Mouse (Mus musculus) layer of hippocampus, adult 2 months (tissue): ENCODE data around the gene Cox11. TPM values are rescaled to one million over a fixed set of nuclear protein-coding genes. Genes with fewer than 3 reads are reported as not detected.

Experiments used
- DNase-seq, 2 experiments: peaks; one replicate each; pipeline ENCODE4 v3.0.0; 2022; ENCODE audit warnings: low spot score in 2 of 2
- H3K27ac ChIP-seq: fragments of 200-600 bp; 2 replicates; pipeline ENCODE4 v1.8.1; 2022
- H3K4me3 ChIP-seq: fragments of 200-600 bp; 2 replicates; pipeline ENCODE4 v1.8.1; 2022; ENCODE audit warnings: mild to moderate bottlenecking
- CTCF ChIP-seq: fragments of 200-600 bp; conservative IDR thresholded peaks from 2 replicates; pipeline ENCODE4 v1.8.1; 2022; ENCODE audit warnings: antibody characterized with exemption, mild to moderate bottlenecking, moderate library complexity
- total RNA-seq, 2 experiments: library from RNA; stranded (reverse); gene quantifications; 2 replicates each; pipeline ENCODE4 v1.2.3; 2021

The Cox11 gene
- total RNA-seq, 2 experiments from 2014 or later = 23.3 to 26.0 TPM

DNA sequence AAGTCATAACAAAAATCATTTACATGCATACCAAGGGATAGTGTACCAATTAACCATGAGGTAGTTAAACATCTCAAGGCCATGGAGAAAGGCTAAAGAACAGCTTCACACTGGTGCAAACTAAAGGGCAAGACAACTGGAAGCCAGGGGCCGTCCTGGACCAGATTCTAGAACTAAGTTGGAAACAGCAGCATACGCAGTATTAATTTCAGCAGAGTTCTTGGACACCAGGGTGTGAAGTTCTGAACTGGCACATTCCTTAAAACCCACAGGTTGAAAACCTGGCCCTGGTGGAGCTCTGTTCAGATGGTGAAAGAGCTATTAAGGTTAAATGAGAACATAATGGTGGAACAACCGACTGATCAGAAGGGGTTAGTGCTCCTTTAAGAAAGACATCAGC lies 3.3 kb upstream of the Cox11 start:
- no peak for DNase-seq
- H3K4me3 ChIP-seq = no peak overlapping the region
- H3K27ac ChIP-seq = no peak overlapping the region
- TF ChIP-seq CTCF = no peak

DNA sequence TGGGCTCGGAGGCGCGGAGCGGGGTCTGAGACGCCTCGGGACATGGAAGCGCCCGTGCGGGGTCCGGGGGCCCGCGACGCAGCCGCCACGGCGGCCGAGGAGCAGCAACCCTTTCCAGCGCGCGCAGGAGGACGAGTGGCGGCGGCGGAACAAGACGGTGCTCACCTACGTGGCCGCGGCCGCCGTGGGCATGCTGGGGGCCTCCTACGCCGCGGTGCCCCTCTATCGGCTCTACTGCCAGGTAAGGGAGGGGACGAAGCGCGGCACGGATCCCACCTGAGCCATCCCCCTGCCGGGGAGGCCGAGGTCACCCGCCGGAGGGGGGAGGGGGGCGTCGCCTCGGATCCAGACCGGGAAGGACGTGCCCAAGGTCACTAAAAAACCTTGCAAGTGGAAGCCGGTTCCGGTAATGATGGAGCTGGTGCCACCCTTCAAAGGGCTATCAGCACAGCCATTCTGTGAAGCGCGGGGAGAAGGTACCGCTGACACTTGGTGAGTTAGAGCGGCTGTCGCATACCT lies 398 bp downstream of the Cox11 start:
- no peak for TF ChIP-seq CTCF
- no peak for DNase-seq
- Histone ChIP-seq H3K27ac (peak overlapping the region; percentile 92), H3K4me3 (peak overlapping the region; percentile 94)

DNA sequence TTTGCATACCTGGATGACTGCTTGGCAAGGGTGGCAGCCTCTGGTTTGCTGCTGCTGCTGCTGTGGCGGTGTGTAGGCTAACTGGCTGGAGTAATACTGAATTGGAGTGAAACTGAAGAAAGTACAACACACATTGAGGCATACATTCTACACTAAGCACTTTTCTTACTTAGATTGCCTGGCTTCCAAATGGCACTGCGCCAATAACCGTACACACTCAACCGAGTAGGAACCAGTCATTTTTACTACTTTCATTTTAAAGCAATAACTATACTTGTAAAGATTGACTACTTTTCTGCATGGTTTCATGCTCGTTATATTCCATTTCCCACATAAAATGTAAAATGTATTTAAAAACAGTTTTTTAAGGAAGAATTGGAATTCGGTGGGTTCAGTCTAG lies 11.8 kb downstream of the Cox11 start:
- TF ChIP-seq CTCF = no peak
- DNase-seq = no peak

DNA sequence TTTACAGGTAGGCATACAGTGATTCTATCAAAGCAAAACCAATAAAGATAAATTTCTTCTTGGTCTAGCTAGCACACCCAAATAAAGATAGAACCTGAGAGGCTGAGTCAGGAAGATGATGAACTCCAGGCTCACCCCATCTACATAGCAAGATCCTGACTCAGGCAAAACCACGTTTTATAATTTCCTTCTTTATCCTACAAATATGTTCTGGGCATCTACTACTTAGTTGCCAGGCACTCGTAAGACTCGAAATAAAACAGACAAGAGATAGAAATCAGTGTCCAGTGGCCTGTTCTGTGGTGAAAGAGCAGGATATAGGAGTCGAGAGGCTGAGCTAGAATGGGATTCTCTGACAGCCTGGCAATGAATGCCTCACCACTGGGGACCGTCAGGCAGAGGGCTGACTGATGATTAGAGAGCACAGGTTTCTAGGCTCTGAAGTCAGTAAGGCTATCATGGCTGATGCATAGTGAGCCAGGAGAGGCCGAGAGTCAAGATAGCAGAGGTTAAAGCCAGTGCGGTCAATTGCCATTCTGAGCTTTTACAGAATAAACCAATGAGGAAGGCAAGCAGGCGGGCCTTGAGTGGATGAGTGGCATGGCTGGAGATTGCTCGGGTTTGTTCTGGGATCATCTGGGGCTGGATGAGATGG lies 12.4 kb downstream of the Cox11 start:
- DNase-seq = no peak
- H3K4me3 ChIP-seq = no peak overlapping the region
- TF ChIP-seq CTCF = no peak
- no peak overlapping the region for H3K27ac ChIP-seq

More for the DNA sequence above, 11.8 kb downstream of the Cox11 start:
- Histone ChIP-seq H3K4me3 (no peak overlapping the region), H3K27ac (no peak overlapping the region)

DNA sequence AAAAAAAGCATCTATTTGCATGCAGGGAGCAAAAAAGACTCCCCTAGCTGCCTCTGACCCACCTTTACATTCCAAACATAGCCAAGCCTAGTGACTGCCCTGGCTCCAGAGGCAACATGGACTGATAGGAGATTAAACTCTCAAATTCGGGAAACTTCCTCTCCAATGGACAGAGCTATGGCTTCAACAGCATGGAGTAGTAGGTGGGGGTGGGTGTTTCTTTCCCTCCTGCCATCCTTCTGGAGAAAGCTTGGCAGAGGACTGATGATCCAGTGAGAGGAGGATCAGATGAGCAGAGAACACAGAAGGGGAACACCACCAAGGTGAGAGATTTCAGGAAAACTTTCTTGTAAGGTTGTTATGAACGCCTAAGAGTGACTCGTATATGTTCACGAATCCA lies 14.6 kb downstream of the Cox11 start:
- H3K27ac ChIP-seq = no peak overlapping the region
- TF ChIP-seq CTCF = no peak
- DNase-seq = no peak
- no peak overlapping the region for H3K4me3 ChIP-seq

DNA sequence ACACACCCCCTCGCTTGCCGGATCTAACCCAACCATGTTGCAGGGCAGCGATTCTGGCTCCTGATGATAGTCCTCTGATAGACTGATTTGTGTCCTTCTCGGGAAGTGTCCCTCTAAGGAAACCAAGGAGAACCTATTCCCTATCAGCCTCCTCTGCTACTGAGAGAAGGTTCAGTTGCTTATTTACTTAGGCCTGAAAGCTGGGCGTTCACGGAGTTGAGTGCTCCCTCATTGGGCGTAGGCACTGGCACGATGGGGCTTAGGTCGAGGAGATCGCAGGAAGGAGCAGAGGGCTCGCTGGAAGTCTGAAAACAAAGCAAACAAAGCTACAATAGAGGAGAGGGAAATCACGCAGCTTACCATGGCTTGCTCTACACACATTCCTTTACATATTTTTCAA lies 19.6 kb downstream of the Cox11 start:
- Histone ChIP-seq H3K4me3 (no peak overlapping the region), H3K27ac (no peak overlapping the region)
- no peak for TF ChIP-seq CTCF
- DNase-seq = no peak

DNA sequence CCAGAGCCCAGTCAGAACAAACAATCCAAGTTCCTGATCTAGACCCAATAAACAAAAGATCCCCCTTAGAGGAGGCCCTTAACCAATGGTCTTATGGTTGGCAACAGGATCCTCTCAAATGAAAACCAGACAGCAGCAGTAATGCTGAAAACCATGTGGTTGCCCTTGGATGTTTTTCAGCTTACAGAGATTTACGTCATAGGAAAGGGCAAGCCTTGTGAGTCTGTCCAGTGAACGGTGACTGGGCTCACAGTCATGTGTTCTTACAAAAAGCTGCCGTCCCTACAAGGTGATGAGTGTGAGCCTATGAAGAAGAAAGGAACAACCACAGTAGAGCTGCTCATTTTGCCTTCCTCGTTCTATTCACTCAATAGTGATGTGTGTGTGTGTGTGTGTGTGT lies 22.7 kb downstream of the Cox11 start:
- DNase-seq = no peak
- no peak for TF ChIP-seq CTCF
- H3K27ac ChIP-seq = no peak overlapping the region
- no peak overlapping the region for H3K4me3 ChIP-seq

DNA sequence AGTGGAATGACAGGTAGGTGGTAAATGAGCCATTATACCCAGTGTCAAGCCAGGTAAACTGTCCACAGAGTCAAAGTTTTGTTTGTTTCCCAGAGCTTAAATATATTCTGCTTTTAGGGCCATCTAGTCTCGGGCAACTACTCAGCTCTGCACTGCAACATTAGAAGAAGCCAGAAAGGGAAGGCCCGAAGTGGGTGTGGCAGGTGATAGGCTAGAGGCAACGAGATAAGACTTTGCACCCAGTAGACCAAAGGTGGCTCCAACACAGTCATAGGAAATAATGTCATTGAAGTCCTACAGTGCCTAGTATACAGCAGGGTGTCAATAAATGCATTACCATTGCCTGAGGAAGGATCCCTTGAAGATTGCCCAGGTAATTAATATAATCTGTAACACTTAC lies 25.1 kb downstream of the Cox11 start:
- no peak overlapping the region for H3K4me3 ChIP-seq
- H3K27ac ChIP-seq = peak overlapping the region; percentile 78
- no peak for TF ChIP-seq CTCF
- DNase-seq = no peak

DNA sequence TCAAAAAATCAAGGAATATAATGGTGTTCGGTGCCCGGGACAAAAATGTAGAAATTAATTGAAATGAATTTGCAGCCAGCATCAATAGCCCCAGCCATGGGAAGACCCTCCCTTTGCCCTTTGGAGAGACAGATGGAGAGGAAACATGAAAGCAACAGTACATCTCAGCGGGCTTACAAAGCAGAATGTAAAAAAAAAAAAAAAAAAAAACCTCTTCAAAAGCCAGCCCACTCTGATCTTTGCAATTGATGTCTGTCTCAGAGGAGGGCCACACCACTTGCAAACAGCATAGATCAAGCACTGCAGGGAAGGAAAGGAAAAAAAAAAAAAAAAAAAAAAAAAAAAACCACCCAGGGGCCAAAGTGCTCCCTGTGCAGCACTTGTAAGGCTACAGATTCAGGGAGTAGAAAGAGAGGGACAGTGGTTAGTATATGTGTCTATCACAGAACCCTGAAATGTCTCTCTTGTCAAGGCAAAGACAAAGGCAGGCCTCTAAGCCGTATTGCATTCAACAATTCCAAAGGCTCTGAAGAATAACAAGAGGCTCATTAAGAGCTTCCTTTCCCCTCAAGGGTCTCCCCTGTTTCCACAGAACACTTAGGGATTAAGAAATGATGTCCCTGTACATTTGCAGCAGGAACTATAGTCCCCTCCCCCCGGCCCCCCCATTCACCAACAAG lies 25.8 kb downstream of the Cox11 start:
- no peak for DNase-seq
- H3K27ac ChIP-seq = peak overlapping the region; percentile 78
- TF ChIP-seq CTCF = no peak
- H3K4me3 ChIP-seq = no peak overlapping the region

DNA sequence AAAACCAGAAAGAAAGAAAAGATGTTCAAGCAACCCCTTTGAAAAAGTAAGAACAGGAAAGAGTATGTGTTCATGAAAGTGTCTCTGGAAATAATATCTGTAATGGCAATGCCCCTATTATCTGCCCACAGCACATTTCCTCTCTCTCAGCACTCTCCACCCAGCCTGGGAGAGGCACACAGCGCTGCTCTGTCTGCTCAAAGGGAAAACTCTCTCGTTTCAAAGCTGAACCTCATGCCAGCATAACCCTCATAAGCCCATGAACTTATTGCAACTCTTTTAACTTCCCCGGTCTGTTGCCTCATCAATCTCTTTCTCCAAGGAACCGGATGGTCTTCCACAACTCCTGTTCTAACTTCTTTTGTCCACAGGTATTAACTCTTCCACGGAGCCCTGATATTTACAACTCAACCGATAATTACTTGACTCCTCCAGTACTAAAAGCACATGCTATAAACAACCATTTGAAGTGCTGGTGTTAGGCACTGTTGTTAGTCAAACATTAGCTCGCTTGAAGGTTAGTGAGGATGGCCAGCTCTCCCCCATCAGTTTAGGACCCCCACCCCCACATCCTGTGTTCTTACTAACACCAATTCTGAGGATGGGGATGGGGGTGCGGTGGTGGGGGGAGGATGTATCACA lies 26.5 kb downstream of the Cox11 start:
- no peak for DNase-seq
- Histone ChIP-seq H3K4me3 (no peak overlapping the region), H3K27ac (peak overlapping the region; percentile 78)
- no peak for TF ChIP-seq CTCF

DNA sequence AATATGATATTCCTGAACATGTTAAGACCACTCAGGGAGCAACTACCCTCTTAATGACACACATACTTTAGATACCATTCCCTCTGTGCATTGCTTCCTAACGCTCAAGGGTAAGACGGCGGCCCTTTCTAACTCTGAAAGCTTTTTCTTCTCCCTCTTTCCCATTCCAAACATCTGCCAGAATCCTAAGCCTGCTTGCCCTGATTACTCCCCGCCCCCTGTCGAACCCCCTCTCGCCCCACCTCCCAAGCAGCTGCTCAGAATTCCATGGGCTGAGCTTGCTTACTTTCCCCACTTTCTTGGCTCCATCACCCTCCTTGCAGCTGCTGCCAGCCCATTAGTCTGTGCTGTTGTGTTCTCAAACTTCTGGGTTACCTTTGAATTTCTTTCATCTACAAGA lies 27.2 kb downstream of the Cox11 start:
- TF ChIP-seq CTCF = no peak
- H3K27ac ChIP-seq = peak overlapping the region; percentile 78
- no peak overlapping the region for H3K4me3 ChIP-seq
- DNase-seq = peak; percentile 46 to 69

DNA sequence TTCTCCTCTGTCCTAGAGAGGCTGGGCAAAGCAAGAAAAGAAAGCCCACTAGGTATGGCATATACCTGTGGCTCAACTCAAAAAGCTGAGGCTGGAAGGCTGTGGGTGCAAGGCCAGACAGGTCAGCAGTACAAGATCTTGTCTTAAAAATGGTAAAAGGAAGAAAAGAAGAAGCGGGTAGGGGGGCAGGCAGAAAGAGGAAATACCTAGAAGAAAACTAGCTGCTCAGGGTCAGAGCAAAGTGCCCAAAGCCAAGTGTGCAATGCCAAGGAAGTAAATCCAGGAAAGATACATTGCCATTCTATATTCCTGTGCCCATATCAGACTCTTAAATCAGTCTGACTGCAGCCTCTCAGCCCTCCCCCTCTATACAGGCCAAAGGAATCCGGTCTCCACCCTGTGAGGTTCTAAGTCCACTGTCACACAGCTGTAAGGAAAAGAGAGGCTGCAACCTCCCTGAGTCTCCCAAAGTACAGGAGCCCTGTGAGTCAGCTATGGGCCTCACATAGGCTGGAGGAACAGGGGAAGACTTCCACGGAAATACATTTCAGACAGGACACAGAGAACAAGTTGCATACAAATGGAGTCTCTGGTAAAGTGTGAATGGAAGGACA lies 28.3 kb downstream of the Cox11 start:
- DNase-seq = no peak
- Histone ChIP-seq H3K4me3 (no peak overlapping the region), H3K27ac (peak overlapping the region; percentile 78)
- no peak for TF ChIP-seq CTCF

DNA sequence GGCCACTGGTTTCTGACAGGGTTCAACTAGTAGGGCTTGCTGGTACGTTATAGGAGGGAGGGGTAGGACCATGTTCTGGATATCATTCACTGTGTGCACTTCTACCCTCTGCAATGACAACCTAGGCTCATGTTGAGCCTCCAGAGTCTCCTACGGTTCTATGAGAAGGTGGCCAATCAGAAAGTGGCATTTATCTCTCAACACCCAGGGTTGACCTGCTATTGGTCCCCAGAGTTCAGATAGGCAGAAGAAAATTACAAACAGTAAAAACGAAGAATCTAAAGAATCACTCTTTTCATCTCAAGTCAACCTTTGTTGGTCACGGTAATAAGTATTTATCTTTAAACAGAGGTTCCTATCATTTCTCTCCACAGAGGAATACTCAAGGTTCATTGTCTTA lies 28.9 kb downstream of the Cox11 start:
- TF ChIP-seq CTCF = no peak
- Histone ChIP-seq H3K27ac (peak overlapping the region; percentile 78), H3K4me3 (no peak overlapping the region)
- DNase-seq = no peak
